Mouse (Mus musculus) CH12.LX (cell line): Measurements from ENCODE around the gene BC080695. TPM values are rescaled to one million over a fixed set of nuclear protein-coding genes. Genes with fewer than 3 reads are reported as not detected.
"Not testable (repeated sequence)": the region's sequence is repeated elsewhere in the genome, so short reads cannot be mapped to it uniquely, and the experiment has no call there.

ENCODE experiments used
- DNase-seq: peaks from one replicate; pipeline ENCODE4 v3.0.0-alpha.2; 2013; ENCODE audit errors: extremely low read depth
- H3K27ac ChIP-seq: 2 replicates; pipeline ENCODE4 v1.5.1; 2012; ENCODE audit warnings: low read depth, mild to moderate bottlenecking, control low read depth, moderate library complexity; ENCODE audit not compliant: insufficient read depth
- H3K27me3 ChIP-seq: replicated peaks from 2 replicates; pipeline ENCODE3; 2012; ENCODE audit warnings: inconsistent platforms
- H3K36me3 ChIP-seq, 2 experiments: replicated peaks in 1 of 2; 2 replicates each; pipeline versions ENCODE3 to v1.6.1; 2012; ENCODE audit warnings: inconsistent platforms in 1 of 2, low read length in 1 of 2, mild to moderate bottlenecking in 1 of 2, mixed read lengths in 1 of 2, moderate library complexity in 1 of 2; ENCODE audit not compliant: control insufficient read depth in 1 of 2, insufficient read depth in 1 of 2
- H3K4me1 ChIP-seq, 2 experiments: 2 replicates each; pipeline ENCODE4 v1.6.1; 2012; ENCODE audit warnings: inconsistent platforms in 1 of 2, moderate library complexity in 1 of 2; ENCODE audit not compliant: insufficient read depth in 2 of 2, control insufficient read depth in 1 of 2
- H3K4me2 ChIP-seq: 2 replicates; pipeline ENCODE4 v1.6.1; 2012; ENCODE audit warnings: low read depth, mild to moderate bottlenecking, control low read depth; ENCODE audit not compliant: poor library complexity, insufficient read depth, severe bottlenecking
- H3K4me3 ChIP-seq, 3 experiments: fragments of 150-350 bp in 1 of 3; sonication (generic) in 1 of 3; replicated peaks in 1 of 3; 2 replicates each; pipeline versions ENCODE3 to v1.5.1; 2011 to 2012; ENCODE audit warnings: low read depth in 2 of 3, low read length in 2 of 3, mild to moderate bottlenecking in 2 of 3, moderate library complexity in 2 of 3, control low read depth in 1 of 3, improper control_type of control experiment in 1 of 3, inconsistent platforms in 1 of 3, mixed read lengths in 1 of 3; ENCODE audit not compliant: poor library complexity in 1 of 3
- H3K79me2 ChIP-seq: replicated peaks from 2 replicates; pipeline ENCODE4 v1.6.1; 2012; ENCODE audit warnings: mild to moderate bottlenecking, moderate library complexity; ENCODE audit not compliant: control insufficient read depth, poor library complexity, insufficient read depth, severe bottlenecking; ENCODE audit errors: extremely low read depth
- H3K9ac ChIP-seq: 2 replicates; pipeline ENCODE4 v1.6.1; 2012; ENCODE audit warnings: low read depth, mild to moderate bottlenecking, control low read depth, moderate library complexity; ENCODE audit not compliant: insufficient read depth
- H3K9me3 ChIP-seq: replicated peaks from 2 replicates; pipeline ENCODE3; 2012; ENCODE audit warnings: low read length, inconsistent platforms, mixed read lengths
- dilution Hi-C: fragments of 300-500 bp; cut with MboI; formaldehyde crosslinking; loops from 2 replicates; pipeline ENCODE4 v1.14.3; 2020; ENCODE audit warnings: low sequenced_read_pairs; ENCODE audit not compliant: extremely low pct_unique_long_range_greater_than_20kb, extremely low pct_ligation_motif_present
- in situ Hi-C: fragments of 300-500 bp; cut with MboI; formaldehyde crosslinking; loops from 3 replicates; pipeline ENCODE4 v1.14.3; 2019; ENCODE audit warnings: low sequenced_read_pairs, low pct_ligation_motif_present, low pct_unique_long_range_greater_than_20kb, mixed read lengths
- polyA plus RNA-seq: library from polyadenylated mRNA; unstranded; fragments of >175 nt; gene quantifications from 2 replicates; pipeline ENCODE4 v1.2.1, GENCODE M21; 2012; ENCODE audit warnings: low read depth; ENCODE audit not compliant: insufficient read length
- total RNA-seq, 2 experiments: library from RNA; depleted of rRNA; stranded (reverse); fragments of 300-350 nt in 1 of 2; fragments of >200 nt in 1 of 2; gene quantifications; 2 replicates each; pipeline ENCODE4 v1.2.3; 2012 to 2014

BC080695 gene
- total and polyA plus RNA-seq, 3 experiments, result not detected

DNA sequence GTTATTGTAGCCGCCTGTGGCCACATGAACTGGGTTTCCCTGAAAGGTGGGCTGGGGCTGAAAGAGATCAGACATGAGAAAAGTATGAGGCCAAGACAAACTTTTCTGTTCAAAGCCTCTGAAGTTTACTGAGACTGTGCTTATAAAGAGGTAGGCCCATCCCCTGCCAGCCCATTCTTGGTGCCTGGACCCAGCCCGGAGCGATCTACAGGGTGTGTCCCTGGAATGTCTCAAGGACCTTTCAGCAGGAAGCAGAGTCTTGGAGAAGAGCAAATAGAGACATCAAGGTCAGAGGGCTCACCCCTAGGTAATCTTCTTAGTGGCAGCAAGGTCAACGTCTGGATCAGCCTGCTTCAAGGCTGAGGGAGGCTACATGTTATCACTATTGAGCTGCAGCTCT lies 66.6 kb downstream of the BC080695 start:
- H3K4me1 ChIP-seq, H3K4me2 ChIP-seq, in situ Hi-C loops, H3K9ac ChIP-seq, H3K27ac ChIP-seq, H3K27me3 ChIP-seq, H3K36me3 ChIP-seq, H3K79me2 ChIP-seq, dilution Hi-C loops, DNase-seq, H3K4me3 ChIP-seq, H3K9me3 ChIP-seq: not testable (repeated sequence)

Other genes starting within 250 kb of the BC080695 start
- gene Lrrc38, start 201.9 kb upstream of the BC080695 start, total RNA-seq (2012; rRNA removed), result not detected in 2 replicates
- gene Lrrc38, start 201.9 kb upstream of the BC080695 start, total RNA-seq (2014; rRNA removed), result not detected in 2 replicates
- gene Lrrc38, start 201.9 kb upstream of the BC080695 start, polyA plus RNA-seq, result not detected in 2 replicates
- not detected in 2 replicates for gene Pramel1, start 157.3 kb upstream of the BC080695 start, total RNA-seq (2012; rRNA removed)
- not detected in 2 replicates for gene Pramel1, start 157.3 kb upstream of the BC080695 start, total RNA-seq (2014; rRNA removed)
- not detected in 2 replicates for gene Pramel1, start 157.3 kb upstream of the BC080695 start, polyA plus RNA-seq
- 12.8 and 15.5 TPM in 2 replicates for gene Pramef8, start 139.3 kb upstream of the BC080695 start, total RNA-seq (2012; rRNA removed)
- gene Pramef8, start 139.3 kb upstream of the BC080695 start, total RNA-seq (2014; rRNA removed), result 22.5 and 29.5 TPM in 2 replicates
- 15.0 and 16.6 TPM in 2 replicates for gene Pramef8, start 139.3 kb upstream of the BC080695 start, polyA plus RNA-seq
- gene Oog4, start 101.4 kb upstream of the BC080695 start, total RNA-seq (2012; rRNA removed), result not detected in 2 replicates
- gene Oog4, start 101.4 kb upstream of the BC080695 start, total RNA-seq (2014; rRNA removed), result not detected in 2 replicates
- not detected in 2 replicates for gene Oog4, start 101.4 kb upstream of the BC080695 start, polyA plus RNA-seq
- gene Gm13043, start 40.4 kb upstream of the BC080695 start, total RNA-seq (2012; rRNA removed), result 0.04 TPM in 1 of 2 replicates, not detected in the other
- gene Gm13043, start 40.4 kb upstream of the BC080695 start, total RNA-seq (2014; rRNA removed), result not detected in 2 replicates
- gene Gm13043, start 40.4 kb upstream of the BC080695 start, polyA plus RNA-seq, result not detected in 2 replicates
- gene Gm13040, start 15.7 kb upstream of the BC080695 start, total RNA-seq (2012; rRNA removed), result not detected in 2 replicates
- not detected in 2 replicates for gene Gm13040, start 15.7 kb upstream of the BC080695 start, total RNA-seq (2014; rRNA removed)
- gene Gm13040, start 15.7 kb upstream of the BC080695 start, polyA plus RNA-seq, result not detected in 2 replicates
- not detected in 2 replicates for gene Gm13057, start within 50 bp of the BC080695 start, total RNA-seq (2012; rRNA removed)
- not detected in 2 replicates for gene Gm13057, start within 50 bp of the BC080695 start, total RNA-seq (2014; rRNA removed)
- gene Gm13057, start within 50 bp of the BC080695 start, polyA plus RNA-seq, result not detected in 2 replicates
- gene Gm13083, start 63.3 kb downstream of the BC080695 start, total RNA-seq (2012; rRNA removed), result not detected in 2 replicates
- not detected in 2 replicates for gene Gm13083, start 63.3 kb downstream of the BC080695 start, total RNA-seq (2014; rRNA removed)
- not detected in 2 replicates for gene Gm13083, start 63.3 kb downstream of the BC080695 start, polyA plus RNA-seq
- gene Gm13088, start 105.5 kb downstream of the BC080695 start, total RNA-seq (2012; rRNA removed), result not detected in 2 replicates
- not detected in 2 replicates for gene Gm13088, start 105.5 kb downstream of the BC080695 start, total RNA-seq (2014; rRNA removed)
- gene Gm13088, start 105.5 kb downstream of the BC080695 start, polyA plus RNA-seq, result not detected in 2 replicates
- gene Gm13089, start 151.0 kb downstream of the BC080695 start, total RNA-seq (2012; rRNA removed), result not detected in 2 replicates
- not detected in 2 replicates for gene Gm13089, start 151.0 kb downstream of the BC080695 start, total RNA-seq (2014; rRNA removed)
- not detected in 2 replicates for gene Gm13089, start 151.0 kb downstream of the BC080695 start, polyA plus RNA-seq
- not detected in 2 replicates for gene Gm13078, start 167.8 kb downstream of the BC080695 start, total RNA-seq (2012; rRNA removed)
- not detected in 2 replicates for gene Gm13078, start 167.8 kb downstream of the BC080695 start, total RNA-seq (2014; rRNA removed)
- not detected in 2 replicates for gene Gm13078, start 167.8 kb downstream of the BC080695 start, polyA plus RNA-seq
- not detected in 2 replicates for gene Gm13023, start 237.7 kb downstream of the BC080695 start, total RNA-seq (2012; rRNA removed)
- gene Gm13023, start 237.7 kb downstream of the BC080695 start, total RNA-seq (2014; rRNA removed), result not detected in 2 replicates
- not detected in 2 replicates for gene Gm13023, start 237.7 kb downstream of the BC080695 start, polyA plus RNA-seq